Mouse (Mus musculus): ENCODE measurements at regions not wholly inside any gene's neighbourhood (a gene's known extent, or its start where the extent isn't known, plus 50 kb on each side); places are given as distances from the start of the nearest gene placed in this dataset.

DNA sequence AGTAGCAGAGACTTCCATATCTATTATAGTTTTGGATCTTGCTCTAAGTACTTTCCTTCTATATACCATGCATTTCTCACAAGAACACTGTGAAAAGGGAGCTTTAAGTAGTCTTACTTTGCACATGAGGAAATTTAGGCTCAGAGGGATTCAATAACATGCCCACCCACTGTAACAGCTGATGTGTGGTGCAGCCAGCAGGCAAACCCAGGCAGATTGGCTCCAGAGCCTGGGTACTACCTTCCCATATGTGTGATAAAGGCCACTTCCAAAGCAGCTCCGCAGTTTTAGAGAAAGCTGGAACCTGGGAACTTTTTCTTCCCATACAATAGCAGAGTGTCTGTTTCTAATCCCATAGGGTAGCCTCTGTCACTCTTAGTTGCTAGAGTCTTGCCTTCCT is 441.6 kb downstream of the Ccdc171 start:
- H3K4me3 ChIP-seq: no peak overlapping the region
- H3K36me3 ChIP-seq: no peaks in the 10 kb centered on the region
- WGBS: 89% methylated on average over 1 of the region's 1 CpGs

DNA sequence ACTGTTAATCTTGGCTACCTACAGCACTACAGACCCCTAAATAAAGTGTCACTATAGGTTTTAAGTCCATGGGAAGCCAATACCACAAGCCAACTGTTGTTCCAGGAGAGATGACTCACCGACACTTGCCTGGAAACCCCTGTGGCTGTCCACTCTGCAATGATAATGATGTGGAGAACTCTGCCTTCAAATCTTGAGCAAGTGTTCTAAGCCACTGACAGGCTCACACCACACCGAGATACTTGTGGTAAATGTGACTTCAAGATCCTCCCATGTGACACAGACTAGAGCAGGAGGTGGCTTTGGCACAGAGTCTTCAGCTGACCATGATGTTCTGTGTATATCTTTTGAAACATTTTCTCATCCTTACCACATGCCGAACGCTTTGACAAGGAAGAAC is 447.8 kb downstream of the Ccdc171 start:
- peaks cover 2% of the 10 kb centered on the region; the same call in 1 of the 2 replicates for H3K4me1 ChIP-seq
- no peaks in the 10 kb centered on the region for H3K36me3 ChIP-seq
- no peak overlapping the region for H3K4me3 ChIP-seq
- DNase-seq (ENCODE audit: low spot score): no peak
- no peaks in the 10 kb centered on the region for H3K9me3 ChIP-seq (replicated peaks)
- no peak overlapping the region for H3K27ac ChIP-seq (replicated peaks)
- 86% methylated on average over 4 of the region's 4 CpGs for WGBS
- H3K27me3 ChIP-seq (ENCODE audit: low read depth, poor library complexity, severe bottlenecking): no peaks in the 10 kb centered on the region

More for the DNA sequence above, 441.6 kb downstream of the Ccdc171 start:
- no peaks in the 10 kb centered on the region for H3K4me1 ChIP-seq
- H3K27me3 ChIP-seq (ENCODE audit: low read depth, poor library complexity, severe bottlenecking): no peaks in the 10 kb centered on the region
- no peaks in the 10 kb centered on the region for H3K9me3 ChIP-seq (replicated peaks)
- H3K27ac ChIP-seq (replicated peaks): no peak overlapping the region
- DNase-seq (ENCODE audit: low spot score): no peak

GRCm38 (mm10) chr4:83974214-83975012 is 449.1 kb downstream of the Ccdc171 start:
- Histone ChIP-seq H3K4me1 (peaks cover 2% of the 10 kb centered on the region; the same call in 1 of the 2 replicates), H3K36me3 (no peaks in the 10 kb centered on the region), H3K27me3 (ENCODE audit: low read depth, poor library complexity, severe bottlenecking) (no peaks in the 10 kb centered on the region), H3K9me3 (replicated peaks) (no peaks in the 10 kb centered on the region), H3K4me3 (no peak overlapping the region), H3K27ac (replicated peaks) (no peak overlapping the region)
- 89% methylated on average over 7 of the region's 7 CpGs for WGBS
- no peak for DNase-seq (ENCODE audit: low spot score)

DNA sequence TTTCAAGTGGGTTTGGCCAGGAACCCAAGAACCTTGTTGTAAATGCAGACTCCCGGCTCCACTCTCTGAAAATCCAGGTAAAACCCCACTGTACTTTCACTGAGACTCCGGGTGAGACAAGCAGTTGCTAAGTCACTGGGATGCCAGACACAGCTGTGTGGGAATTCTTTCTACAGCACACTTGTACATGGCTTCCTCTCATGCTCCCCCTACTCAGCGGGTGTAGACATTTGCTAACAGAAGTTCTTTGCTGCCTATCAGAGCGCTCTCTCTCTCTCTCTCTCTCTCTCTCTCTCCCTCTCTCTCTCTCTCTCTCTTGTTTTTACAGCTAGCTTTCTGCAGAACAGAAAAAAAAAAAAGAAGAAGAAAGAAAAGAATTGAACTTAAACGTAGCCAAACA is 450.2 kb downstream of the Ccdc171 start:
- H3K36me3 ChIP-seq: no peaks in the 10 kb centered on the region
- H3K4me1 ChIP-seq: peaks cover 2% of the 10 kb centered on the region; the same call in 1 of the 2 replicates
- DNase-seq (ENCODE audit: low spot score): no peak
- H3K27ac ChIP-seq (replicated peaks): no peak overlapping the region
- no peak overlapping the region for H3K4me3 ChIP-seq
- H3K27me3 ChIP-seq (ENCODE audit: low read depth, poor library complexity, severe bottlenecking): no peaks in the 10 kb centered on the region
- no peaks in the 10 kb centered on the region for H3K9me3 ChIP-seq (replicated peaks)
- 90% methylated on average over 5 of the region's 5 CpGs for WGBS

DNA sequence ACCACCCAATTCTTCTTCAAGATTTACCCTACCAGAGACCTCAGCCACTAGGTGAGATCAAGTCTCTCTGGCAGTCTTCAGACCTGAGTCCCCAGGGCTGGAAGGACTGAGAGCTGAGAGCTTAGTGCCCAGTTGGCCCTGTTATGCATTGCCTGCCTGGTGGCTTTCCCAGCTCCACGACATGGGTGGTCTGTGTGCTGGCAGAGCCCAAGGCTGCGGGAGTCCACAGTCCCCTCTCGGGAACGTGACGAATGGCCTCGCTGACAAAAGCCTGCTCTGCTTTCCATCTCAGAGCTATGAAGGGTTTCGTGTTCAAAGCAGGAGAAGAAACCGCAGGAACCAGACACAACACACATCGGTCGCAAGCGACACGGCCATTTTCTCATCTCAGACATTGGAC is 450.7 kb downstream of the Ccdc171 start:
- H3K27me3 ChIP-seq (ENCODE audit: low read depth, poor library complexity, severe bottlenecking): no peaks in the 10 kb centered on the region
- no peak for DNase-seq (ENCODE audit: low spot score)

DNA sequence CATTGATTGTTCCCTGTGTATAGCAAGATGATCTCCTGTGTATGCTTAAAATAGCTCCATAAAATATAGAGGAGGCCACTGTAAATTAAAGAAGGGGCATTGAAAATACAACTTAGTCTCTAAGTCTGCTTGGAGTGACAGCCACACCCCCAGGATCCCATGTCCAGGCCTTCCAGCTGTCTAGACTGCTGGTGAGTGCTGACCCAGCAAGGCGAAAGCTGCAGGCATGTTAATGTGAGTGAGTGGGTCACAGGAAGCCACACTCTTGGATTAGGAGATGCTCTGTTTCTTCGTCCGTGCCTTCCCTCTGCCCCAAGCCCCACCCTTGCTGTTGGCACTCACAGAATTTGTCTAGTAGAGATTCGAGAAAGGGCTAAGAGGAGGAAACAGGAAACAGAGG is 453.7 kb downstream of the Ccdc171 start:
- H3K27ac ChIP-seq (replicated peaks): no peak overlapping the region
- no peaks in the 10 kb centered on the region for H3K36me3 ChIP-seq
- DNase-seq (ENCODE audit: low spot score): no peak
- H3K4me3 ChIP-seq: no peak overlapping the region
- H3K27me3 ChIP-seq (ENCODE audit: low read depth, poor library complexity, severe bottlenecking): no peaks in the 10 kb centered on the region
- WGBS: 79% methylated on average over 4 of the region's 4 CpGs
- no peaks in the 10 kb centered on the region for H3K9me3 ChIP-seq (replicated peaks)
- H3K4me1 ChIP-seq: peaks cover 2% of the 10 kb centered on the region; the same call in 1 of the 2 replicates

More for the DNA sequence above, 450.7 kb downstream of the Ccdc171 start:
- Histone ChIP-seq H3K4me1 (peaks cover 2% of the 10 kb centered on the region; the same call in 1 of the 2 replicates), H3K4me3 (no peak overlapping the region), H3K27ac (replicated peaks) (no peak overlapping the region), H3K36me3 (no peaks in the 10 kb centered on the region), H3K9me3 (replicated peaks) (no peaks in the 10 kb centered on the region)
- 75% methylated on average over 12 of the region's 12 CpGs for WGBS

GRCm38 (mm10) chr4:83984671-83985391 is 459.5 kb downstream of the Ccdc171 start:
- Histone ChIP-seq H3K4me1 (peaks cover 12% of the 10 kb centered on the region), H3K36me3 (no peaks in the 10 kb centered on the region), H3K4me3 (no peak overlapping the region), H3K9me3 (replicated peaks) (no peaks in the 10 kb centered on the region), H3K27ac (replicated peaks) (no peak overlapping the region; the same call in 1 of the 2 replicates), H3K27me3 (ENCODE audit: low read depth, poor library complexity, severe bottlenecking) (no peaks in the 10 kb centered on the region)
- DNase-seq (ENCODE audit: low spot score): no peak
- WGBS: 85% methylated on average over 15 of the region's 15 CpGs

DNA sequence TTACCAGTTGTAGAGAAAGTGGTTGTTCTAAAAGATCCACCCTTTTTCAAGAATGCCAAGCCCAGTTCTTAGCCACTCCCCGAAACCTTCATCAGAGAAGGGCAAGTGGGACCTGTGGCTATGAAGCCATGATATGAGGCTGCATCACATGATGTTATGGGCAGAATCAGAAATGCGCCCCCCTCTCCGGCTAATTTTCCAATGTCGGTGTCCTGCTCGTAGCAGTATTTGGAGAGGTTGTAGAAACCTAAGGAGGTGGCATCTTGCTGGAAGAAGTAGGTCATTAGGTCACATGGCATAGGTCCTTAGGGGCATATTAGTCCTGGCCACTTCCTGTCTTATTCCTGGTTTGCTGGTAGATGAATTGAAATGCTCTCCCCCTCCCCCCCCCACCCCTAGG is 460.1 kb downstream of the Ccdc171 start:
- Histone ChIP-seq H3K36me3 (no peaks in the 10 kb centered on the region), H3K27ac (replicated peaks) (no peak overlapping the region), H3K4me1 (peaks cover 16% of the 10 kb centered on the region), H3K4me3 (no peak overlapping the region), H3K9me3 (replicated peaks) (no peaks in the 10 kb centered on the region), H3K27me3 (ENCODE audit: low read depth, poor library complexity, severe bottlenecking) (no peaks in the 10 kb centered on the region)
- 91% methylated on average over 5 of the region's 5 CpGs for WGBS
- DNase-seq (ENCODE audit: low spot score): no peak

DNA sequence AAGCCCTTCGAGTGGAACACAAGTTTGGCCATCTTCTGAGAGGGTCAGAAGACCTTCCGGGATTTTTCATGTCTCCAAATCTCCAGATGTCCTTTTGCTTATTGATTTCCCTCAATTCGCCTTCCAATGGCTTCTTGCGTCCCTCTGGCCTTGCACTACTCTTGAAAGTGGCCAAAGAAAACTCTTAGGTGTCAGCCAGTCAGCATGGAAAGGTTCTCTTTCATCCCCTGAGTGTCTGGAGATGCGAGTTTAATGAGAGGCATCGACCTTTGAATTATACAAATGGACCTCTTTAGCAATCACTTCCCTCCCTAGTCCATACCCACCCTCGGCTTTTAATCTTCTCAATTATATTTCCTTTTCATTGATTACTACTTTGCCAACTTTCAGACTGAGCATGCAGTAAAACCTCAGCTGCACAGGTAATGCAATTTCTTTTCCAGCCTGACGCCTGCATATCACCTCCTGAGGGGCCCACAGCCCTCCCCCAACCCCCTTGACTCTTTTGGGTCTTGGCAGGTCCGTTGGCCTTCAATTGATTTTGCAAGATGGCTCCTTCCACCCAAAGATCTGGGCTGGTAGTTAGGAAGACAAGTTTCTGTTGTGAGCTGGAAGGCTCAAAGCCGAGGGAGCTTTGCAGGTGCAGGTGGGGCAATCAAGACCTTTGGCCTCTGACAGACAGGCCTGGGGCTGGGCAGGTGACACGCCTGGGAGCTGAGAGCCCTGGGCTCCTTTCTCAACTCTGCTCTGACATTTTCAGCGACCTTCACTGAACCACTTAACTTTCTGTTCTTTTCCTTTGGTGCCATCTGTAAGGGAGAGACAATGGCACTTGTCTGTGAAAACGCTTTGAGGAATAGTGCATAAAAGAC is 461.8 kb downstream of the Ccdc171 start:
- 84% methylated on average over 13 of the region's 13 CpGs for WGBS
- no peak for DNase-seq (ENCODE audit: low spot score)
- no peak overlapping the region for H3K27ac ChIP-seq (replicated peaks)

GRCm38 (mm10) chr4:83987846-83988245 is 462.5 kb downstream of the Ccdc171 start:
- no peak overlapping the region for H3K4me3 ChIP-seq
- no peaks in the 10 kb centered on the region for H3K27me3 ChIP-seq (ENCODE audit: low read depth, poor library complexity, severe bottlenecking)
- no peaks in the 10 kb centered on the region for H3K36me3 ChIP-seq
- H3K4me1 ChIP-seq: peaks cover 27% of the 10 kb centered on the region
- DNase-seq (ENCODE audit: low spot score): no peak
- H3K9me3 ChIP-seq (replicated peaks): no peaks in the 10 kb centered on the region
- H3K27ac ChIP-seq (replicated peaks): no peak overlapping the region; the same call in 1 of the 2 replicates
- WGBS: 62% methylated on average over 12 of the region's 12 CpGs

More for the DNA sequence above, 461.8 kb downstream of the Ccdc171 start:
- Histone ChIP-seq H3K4me1 (peaks cover 27% of the 10 kb centered on the region), H3K36me3 (no peaks in the 10 kb centered on the region), H3K9me3 (replicated peaks) (no peaks in the 10 kb centered on the region), H3K27me3 (ENCODE audit: low read depth, poor library complexity, severe bottlenecking) (no peaks in the 10 kb centered on the region), H3K4me3 (no peak overlapping the region)

DNA sequence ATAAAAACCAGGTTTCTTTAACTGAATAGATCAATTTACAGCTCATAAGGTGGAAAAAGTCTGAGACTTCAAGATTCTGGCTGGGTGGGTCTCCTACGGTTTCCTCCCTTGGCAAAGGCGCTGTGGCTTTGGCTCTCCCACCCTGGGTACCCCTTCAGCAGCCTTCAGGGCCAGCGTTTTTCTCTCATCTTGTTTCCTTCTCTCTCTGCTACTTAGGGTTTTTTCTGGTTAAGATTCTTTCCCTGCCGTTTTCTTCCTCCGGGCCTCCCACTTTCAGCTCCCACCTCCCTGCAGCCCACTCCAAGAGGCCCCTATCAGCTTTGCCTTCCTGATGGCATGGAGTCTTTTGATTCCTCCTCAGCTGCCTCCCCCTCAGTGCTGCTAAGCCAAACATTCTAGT is 463.0 kb downstream of the Ccdc171 start:
- no peaks in the 10 kb centered on the region for H3K36me3 ChIP-seq
- no peak for DNase-seq (ENCODE audit: low spot score)
- H3K4me1 ChIP-seq: peaks cover 27% of the 10 kb centered on the region
- H3K27me3 ChIP-seq (ENCODE audit: low read depth, poor library complexity, severe bottlenecking): no peaks in the 10 kb centered on the region
- H3K4me3 ChIP-seq: no peak overlapping the region
- H3K27ac ChIP-seq (replicated peaks): no peak overlapping the region; the same call in 1 of the 2 replicates
- no peaks in the 10 kb centered on the region for H3K9me3 ChIP-seq (replicated peaks)
- 62% methylated on average over 5 of the region's 5 CpGs for WGBS

All from midbrain, embryonic 10.5 days (tissue).